Mouse (Mus musculus): ENCODE data around the gene Cemip.

DNA sequence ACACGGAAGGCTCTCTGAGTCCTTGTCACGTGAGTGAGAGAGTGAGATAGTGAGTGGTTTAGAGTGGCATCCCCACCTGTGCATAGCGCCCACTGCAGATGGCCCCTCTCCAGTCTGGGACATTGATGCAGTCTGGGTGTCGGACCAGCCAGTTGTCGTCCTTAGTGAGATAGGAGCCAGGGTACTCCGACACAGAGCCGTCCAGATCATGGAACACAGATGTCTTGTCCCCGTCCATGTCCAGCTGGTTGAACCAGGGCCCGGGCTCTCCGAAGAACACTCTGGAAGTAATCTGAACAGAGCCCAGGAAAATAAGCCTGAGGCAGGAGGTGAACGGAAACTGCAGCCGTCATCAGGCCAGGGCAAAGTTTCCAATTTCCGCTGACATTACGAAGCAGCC, 135.0 kb downstream of the Cemip start:
- no peak for TF ChIP-seq CTCF (IDR thresholded peaks at IDR 0.05; ENCODE audit: low read depth)
- TF ChIP-seq EP300 (IDR thresholded peaks at IDR 0.05; ENCODE audit: low read depth), result no peak
